Mouse (Mus musculus): Measurements from ENCODE around the gene Itpk1.

Gene Itpk1

DNA sequence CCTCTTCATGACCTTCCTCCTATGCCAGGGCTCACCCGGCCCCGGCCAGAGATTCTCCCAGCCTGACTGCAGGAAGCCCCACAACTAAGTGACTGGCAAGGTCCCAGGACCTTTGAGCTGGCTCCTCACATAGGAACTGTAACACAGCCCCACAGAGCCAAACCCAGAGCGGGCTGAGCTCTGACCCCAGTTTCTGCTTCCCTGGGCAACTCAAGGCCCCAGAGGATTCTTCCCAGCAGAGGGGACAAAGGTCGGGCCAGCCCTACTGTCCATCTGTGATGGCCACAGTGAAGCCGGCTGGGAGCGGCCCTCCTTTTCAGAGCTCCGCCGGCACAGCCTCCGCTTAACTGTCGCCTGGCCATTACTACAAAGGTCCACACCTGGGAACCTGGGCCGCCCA lies 13.6 kb downstream of the Itpk1 start:
- no peak for DNase-seq (ENCODE audit: low spot score in 2 of 2)

DNA sequence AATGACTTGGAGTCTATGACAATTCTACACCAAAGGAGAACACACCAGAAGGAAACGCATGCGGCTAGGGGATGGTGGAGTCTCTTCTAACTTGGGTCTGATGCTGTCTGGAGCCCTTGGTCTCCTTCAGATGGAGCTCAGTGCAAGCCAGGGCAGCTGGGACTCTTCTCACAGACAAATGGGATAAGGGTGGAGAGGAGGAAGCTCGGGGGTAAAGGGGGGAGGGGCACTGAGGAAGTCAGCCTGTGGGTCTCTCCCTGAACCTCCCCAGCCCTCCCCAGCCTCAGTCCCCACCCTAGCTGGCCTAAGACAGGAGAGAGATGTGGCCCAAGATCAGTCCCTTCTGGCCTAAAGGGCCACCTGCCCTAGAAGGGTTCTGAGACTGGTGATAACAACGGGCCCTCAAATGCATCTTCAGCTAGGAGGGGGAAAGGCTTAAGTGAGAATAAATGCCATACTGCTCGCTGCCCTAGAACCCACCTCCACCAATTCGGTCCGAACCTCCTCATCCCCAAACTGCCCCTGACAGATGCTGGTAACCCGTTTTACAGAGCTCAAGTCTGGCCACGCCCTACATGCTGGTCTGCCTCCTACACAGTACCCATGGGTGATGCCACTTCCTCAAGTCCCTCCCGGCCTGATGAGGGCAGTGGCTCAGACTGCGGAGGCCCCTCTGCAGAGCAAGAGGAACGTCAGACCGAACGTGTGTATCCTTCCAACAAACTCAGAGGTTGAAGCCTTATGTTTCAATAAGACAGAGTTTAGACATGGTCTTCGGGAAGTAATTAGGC lies 14.8 kb downstream of the Itpk1 start:
- no peak for DNase-seq (ENCODE audit: low spot score in 2 of 2)

DNA sequence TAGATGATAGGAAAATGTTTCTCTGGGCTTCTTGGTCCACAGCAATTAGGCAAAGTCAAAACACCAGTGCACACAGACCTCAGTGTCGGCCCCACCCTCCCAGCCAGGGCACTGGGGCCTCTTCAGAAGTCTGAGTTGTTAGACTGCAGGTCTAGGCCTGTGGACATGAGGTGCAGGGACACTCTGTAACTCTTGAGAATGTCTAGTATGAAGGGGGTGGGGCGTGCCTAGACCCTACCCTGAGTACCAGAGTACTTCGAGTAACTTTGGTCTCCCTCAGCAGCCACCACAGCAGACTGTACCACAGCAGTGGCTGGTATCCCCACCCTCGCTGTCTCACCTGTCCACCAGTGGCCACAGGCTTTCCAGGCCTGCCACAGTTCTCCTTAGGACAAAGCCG lies 18.4 kb downstream of the Itpk1 start:
- DNase-seq (ENCODE audit: low spot score in 2 of 2) = no peak

DNA sequence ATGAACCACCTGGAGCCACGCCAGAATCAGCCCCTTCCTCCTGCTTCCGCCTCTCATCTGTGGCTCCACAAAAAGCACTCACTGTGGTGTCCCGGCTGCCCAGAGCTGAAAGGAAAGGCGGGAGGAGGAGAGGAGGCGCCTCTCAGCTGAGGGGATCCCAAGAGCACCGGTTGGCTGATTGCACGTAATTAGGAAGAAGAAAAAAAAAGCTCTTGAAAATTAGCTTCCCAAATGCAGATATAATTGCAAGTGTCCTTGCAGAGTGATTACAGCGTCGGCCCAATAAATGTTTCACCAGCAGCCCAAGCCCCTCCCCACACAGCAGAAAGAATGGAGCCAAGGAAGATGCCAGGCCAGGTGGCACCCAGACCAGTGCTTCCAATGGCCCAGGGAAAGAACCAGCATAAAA lies 19.2 kb downstream of the Itpk1 start:
- DNase-seq (ENCODE audit: low spot score in 2 of 2) = no peak

DNA sequence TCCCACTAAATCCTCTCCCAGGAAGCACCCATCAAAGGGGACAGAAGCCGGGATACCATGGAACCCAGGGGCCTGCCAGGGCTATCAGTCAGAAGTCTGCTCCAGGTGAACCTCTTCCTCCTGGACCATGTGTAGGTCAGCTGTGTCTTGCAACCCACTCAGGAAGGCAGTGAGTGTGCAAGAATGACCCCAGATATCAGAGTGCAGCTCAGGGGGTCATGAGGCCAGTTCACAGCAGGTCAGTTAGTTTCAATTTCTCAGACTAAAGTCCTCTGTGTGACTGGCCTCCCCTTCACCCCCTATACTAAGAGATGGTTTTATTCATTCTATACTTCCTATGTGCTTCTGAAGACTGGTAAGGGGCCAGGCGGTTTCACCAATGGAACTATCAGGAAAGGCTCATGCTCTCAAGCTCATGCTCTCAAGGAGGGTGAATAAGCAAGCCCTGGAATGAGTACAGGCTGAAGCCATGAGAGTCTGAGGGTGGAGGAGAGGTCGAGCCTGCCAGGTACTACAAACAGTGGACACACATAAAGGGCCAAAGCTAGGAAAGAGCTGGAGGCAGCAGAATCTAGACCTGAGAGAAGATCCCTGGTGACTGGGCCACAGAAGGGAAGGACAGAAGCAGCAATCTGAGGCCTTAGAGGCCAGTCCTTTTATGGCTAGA lies 19.9 kb downstream of the Itpk1 start:
- DNase-seq (ENCODE audit: low spot score in 2 of 2) = no peak

DNA sequence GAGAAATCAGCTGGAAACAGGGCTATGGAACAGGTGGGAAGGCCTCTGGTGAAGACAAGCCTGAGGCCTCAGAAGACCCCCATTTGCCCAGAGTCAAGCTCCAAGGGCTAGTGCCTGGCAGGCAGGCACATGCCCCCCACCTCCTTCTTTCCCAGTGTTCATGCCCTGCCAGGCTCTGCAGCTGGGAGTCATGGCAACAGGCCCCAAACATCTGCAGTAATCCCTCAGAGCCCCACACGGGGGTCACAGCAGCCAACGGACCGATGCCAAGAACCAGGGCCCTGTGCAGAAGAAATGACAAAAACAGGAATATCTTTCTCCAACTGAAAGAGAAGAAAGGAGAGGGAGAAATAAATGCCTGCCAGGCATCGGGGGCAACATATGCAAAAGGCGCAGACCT lies 20.8 kb downstream of the Itpk1 start:
- DNase-seq (ENCODE audit: low spot score in 2 of 2) = peak in 1 of 2 experiments; percentile 65

DNA sequence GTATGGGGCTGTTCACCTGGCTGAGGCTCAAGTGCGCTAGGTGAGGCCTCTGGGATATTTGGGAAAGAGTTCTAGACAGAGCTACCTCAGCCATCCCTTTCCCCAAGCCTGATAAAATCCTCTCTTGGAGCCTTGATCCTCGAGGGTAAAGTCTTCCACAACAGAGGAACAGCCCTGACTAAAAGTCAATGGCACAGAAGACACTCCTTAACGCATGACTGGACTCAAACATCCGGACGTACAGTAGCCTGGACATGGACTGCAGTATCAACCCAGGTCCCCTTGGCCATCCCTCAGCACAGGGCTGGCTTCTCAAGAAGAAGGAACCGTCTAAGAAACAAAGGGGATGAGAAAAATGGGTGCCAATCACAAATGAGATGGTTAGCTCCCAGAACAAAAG lies 21.3 kb downstream of the Itpk1 start:
- no peak for DNase-seq (ENCODE audit: low spot score in 2 of 2)

DNA sequence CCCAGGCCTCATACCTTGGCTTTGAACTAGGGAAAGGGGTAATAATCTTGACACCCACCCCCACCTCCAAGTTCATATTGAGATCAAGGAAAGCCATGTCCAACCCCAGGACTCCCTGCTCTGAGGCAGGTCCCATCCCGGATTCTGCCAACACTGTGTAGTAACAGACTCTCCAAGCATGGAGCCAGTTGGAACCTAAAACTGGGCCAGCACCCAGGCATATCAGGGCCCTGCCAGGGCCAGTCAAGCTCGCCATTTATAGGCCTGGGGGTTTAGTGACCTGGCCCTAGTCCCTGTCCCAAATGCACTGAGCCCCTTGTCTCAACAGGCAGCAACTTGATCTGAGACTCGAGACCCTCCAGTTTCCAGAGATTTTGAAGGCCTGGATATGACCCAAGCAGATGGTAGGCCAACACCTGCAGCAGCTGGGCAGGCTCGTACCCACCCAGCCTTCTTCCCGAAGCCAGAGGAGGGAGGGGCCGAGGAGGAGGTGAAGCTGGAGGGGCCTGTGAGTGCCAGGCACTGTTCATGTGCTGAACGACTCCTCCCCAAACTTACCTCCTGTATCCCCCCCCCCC lies 21.9 kb downstream of the Itpk1 start:
- no peak for DNase-seq (ENCODE audit: low spot score in 2 of 2)

DNA sequence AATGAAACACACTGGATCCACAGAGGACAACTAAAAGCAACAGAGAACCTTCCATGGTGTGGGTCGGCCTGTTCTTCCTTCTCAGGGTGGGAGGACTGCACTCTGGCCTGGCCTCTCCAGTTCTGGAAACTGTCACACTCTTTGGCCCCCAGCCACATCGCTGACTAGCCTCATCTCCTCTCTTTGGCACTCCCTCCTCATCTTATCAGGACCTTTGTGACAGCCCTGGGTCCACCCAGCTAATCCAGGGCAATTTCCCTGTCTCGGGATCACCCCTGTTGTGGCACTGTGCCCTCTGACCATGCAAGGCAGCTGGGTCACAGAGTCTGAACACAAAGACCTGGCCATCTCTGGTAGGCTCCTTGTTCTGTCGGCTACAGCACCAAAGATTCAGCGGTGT lies 22.6 kb downstream of the Itpk1 start:
- no peak for DNase-seq (ENCODE audit: low spot score in 2 of 2)

DNA sequence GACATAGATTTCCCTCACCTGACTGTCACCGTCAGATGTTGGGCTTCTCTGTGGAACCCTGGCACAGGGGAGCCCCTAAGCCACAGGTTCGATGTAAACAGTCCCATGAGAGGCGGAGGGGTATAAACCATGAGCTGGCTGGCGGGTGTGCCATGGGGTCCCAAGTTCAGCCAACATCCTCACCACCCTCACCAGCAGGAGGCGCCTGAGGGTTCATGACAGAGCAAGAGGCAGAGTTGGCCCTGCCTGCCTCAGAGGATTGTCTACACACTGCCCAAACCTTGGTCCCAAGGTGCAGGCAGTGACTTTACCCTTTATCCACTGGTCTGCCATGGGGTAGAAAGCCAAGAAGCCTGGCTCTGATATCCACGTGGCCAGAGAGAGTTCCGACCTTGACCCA lies 23.1 kb downstream of the Itpk1 start:
- DNase-seq (ENCODE audit: low spot score in 2 of 2) = no peak

DNA sequence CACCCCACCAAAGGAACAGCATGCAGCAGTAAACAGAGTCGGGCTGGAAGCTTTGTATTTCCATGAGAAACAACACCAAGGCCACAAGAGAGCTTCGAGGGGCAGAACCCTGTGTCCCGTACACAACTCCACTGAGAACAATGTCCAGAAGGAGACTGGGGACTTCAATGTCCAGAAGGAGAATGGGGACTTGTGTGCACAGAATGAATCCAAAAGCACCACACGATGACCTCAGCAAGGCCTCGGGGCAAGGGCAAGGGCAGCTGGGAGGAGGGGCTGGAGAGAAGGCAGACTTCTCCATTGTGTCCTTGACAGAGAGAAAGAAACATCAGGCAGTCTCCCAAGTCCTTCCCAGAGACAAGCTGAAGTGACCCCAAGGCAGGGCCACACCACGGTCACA lies 25.9 kb downstream of the Itpk1 start:
- no peak for DNase-seq (ENCODE audit: low spot score in 2 of 2)

DNA sequence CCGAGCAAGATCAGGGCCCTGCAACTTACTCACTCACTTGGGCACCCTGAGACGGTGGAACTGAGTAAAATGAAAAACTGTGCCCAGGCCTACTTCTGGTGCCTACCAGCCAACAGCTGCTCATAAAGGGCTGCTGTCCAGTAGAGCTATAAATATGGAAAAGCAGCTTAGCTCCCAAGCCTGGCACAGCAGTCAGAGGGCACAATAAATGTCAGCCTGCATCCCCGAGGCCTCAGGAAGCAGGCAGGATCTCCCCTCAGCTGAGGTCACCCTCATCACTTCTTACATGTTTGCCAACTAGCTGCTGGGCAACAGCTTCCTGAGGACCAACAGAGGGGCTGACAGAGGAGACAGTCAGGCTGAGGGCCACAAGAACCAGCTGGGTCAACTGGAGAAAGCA lies 27.6 kb downstream of the Itpk1 start:
- no peak for DNase-seq (ENCODE audit: low spot score in 2 of 2)

DNA sequence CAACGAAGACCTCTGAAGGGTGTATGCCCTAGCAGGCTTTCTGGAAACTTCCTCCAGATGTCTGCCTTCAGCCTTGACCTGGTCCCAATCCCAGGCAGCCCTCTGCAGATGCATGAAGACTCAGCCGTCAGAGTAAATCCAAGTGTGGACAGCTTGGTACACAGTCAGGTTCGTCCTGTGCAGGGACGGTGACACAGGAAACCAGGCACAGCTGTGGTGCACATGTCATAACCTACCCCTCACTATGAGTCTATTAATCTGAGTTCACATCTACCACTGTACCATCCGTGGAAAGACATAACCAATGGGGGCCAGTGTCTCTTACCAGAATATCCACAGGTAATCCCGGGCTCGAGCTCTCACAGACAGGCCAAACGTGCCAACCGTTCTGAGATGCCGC lies 30.2 kb downstream of the Itpk1 start:
- no peak for DNase-seq (ENCODE audit: low spot score in 2 of 2)

DNA sequence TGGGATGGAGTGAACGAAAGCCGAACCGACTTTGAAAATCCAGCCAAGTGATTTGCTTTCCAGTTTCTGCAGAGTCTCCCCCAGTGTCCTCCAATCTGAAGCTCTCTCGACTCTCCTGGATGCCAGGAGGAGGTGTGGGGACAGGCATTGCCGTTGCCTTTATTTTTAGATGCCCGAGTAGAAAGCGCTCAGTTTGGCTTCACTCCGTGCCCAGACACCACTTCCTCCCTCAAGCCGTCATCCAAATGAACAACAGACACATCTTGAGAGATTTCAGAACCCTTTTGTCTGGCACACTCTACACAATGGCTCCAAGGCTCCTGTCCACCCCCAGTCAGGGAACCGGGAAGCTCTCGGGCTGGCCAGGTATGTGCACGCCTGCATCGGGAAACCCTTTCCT lies 30.6 kb downstream of the Itpk1 start:
- no peak for DNase-seq (ENCODE audit: low spot score in 2 of 2)

DNA sequence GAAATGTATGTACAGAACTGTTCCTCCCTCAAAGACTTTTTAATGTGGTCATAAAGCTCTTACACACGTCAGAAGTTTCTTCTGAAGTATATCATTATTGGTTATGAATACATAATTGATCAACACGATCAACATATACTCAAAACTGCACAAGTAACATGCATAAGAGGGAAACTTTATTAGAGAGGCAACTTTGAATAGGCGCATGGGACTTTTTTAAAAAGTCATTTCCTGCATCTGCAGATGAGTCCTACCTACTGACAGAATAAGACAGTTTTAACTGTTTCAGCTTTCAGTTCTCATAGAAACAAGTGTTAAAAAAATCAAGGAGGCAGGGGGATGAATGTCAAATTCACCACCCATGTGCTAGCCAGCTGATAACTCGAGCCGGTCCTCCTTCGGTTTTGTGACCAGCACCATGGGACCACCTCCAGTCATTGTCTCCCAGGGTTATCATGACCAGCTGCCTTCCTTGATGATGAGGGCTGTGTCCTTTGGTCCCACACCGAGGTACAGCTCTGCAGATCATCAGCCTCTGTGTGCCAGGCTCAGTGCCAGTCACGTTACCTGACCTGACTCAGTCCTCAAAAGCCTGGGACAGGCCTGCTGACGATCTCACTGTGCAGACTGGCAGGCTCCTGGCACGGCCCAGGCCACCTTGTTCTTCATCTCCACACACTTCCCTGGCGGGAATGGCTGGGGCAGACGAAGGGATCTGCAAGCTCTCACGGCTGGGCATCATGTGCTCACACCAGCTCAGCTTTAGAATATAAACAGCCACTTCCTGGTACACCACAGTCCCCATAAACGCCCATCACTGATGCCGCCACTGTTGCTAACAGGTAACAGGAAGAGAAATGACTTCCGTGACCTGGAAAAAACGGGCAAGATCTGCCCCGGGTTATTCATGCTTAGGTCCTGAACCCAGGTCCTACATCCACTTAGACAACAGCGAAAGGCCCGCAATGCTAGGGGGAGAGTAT lies 31.6 kb downstream of the Itpk1 start:
- DNase-seq (ENCODE audit: low spot score in 2 of 2) = no peak

DNA sequence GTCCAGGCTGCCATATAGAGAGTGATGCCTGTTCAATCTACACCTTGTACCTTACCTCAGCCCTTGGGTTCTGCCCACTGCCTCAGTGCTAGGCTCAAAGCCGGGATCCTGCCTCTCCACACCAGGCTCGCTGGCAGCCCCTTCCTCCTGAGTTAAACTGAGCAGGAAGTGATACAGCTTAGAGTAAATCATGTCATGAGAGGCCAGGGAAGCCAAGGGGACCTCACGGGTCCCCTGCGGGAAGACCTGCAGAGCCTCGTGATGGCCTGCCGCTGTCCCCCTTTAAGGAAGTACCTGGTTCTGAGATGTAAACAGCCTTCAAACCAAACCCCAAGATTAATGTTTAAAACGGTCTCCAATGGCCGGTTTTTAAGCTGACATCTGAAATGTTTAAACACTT lies 32.6 kb downstream of the Itpk1 start:
- DNase-seq (ENCODE audit: low spot score in 2 of 2) = no peak

DNA sequence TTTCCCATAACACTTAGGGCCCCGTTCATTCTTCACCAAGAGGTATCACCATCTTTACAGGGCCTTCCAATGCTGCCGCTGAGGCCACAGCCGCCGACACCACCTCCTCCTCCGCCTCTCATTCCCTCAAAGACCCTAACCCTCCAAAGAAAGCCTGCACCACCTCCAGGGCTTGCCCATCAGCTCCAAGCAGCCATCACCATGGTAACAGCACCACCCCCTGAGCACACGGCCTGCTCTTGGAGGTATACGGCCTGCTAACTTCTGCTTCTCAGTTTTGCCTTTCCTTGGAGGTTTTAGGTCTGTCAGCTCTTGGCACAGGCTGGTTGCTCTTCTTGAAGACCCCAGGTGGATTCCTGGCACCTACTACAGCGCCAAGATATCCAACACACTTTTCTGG lies 33.9 kb downstream of the Itpk1 start:
- no peak for DNase-seq (ENCODE audit: low spot score in 2 of 2)

DNA sequence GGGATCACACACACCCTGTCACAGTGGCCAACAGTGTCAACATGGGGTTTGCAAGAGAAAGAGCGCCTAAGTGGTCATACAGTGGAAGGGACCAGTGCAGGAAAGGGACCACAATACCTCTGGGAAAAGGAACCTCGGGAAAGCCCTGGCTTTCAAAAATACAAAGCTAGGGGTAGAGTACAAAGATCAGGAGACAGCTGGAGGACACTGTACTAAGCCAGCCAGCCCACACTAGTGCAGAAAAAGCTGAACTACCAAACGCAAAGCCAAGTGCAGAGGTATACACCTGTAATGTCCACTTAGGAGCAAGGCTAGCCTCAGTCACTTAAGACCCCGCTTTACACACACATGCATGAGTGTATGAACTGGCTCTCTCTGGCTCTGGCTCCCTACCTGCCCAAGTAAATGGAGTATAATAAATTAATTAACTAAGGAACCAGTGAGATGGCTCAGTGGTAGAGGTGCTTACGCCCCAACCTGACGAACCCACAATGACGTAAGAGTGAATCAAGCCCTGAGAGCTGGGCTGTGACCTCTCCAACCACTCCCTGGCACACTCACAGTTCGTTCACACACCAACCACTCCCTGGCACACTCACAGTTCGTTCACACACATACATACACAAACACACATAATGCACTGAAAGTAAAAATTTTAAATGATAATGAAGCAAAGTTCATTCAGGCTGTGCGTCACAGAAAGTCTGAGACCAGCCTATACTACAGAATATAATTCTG lies 39.1 kb downstream of the Itpk1 start:
- DNase-seq (ENCODE audit: low spot score in 2 of 2) = no peak

DNA sequence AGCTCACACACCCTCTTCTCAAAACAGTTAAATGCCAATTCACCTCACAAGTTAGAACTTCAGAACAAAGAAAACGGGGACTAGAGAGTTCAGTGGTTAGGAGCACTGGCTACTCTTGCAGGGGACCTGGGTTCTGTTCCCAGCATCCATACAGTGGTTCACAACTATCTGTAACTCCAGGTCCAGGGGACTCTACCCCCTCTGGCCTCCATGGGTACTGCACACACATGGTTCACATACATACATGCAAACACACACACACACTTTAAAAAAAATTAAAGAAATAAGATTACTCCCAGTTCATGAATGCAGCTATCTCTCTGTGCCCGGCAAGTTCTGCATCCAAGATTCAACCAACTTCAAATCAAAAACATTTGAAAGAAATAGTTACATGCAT lies 40.7 kb downstream of the Itpk1 start:
- no peak for DNase-seq (ENCODE audit: low spot score in 2 of 2)

DNA sequence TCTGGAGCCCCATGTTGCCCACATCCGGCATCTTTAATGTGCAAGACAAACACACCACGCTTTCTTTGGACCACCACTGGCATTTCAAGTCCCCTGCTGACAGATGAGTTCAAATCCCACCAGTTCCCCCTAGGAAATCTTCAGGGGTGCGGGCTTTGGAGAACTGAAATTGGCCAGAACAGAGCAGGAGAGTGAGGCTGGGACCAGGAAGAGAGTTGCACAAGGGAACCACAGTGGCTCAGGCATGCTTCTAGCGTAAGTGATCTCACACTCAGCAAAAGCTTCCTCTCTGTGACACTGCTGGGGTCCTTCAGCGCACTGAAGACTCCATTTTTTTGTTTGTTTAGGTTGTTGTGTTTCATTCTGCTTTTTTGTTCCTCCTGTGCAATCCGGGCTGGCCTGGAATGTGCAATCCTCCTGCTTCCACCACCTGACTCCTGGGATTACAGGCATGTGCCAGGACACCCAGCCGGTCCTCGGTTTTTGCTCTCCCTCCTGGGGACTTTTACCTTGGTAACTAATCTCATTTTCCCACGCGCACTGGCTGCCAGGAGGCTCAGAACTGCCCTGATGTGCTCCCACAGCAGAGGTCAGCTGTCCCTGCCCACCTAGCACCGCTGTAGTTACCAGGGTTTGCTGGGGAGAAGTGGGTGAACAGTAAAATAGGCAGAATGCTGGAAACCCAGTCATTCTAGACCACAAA lies 41.2 kb downstream of the Itpk1 start:
- no peak for DNase-seq (ENCODE audit: low spot score in 2 of 2)

DNA sequence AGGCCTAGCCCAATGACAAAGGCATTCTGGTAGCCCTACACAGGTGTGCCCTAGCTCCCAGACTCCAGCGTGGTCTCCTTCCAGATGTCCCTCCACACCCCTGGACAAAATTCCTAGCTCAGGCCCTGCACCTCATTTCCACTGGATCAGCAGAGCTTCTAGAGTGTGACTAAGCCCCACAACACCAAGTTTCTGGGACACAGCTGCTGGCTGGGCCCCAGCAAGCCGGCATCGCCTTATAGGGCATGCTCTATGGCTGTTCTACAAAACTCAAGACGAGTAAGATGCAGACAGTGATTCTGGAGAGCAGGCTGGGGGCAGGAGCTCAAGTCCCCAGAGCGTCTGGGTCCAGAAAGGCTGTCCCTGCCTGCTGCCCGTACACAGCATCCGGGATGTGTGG lies 43.0 kb downstream of the Itpk1 start:
- no peak for DNase-seq (ENCODE audit: low spot score in 2 of 2)
